Mouse (Mus musculus) bone marrow macrophage, adult 2 months (primary cell): Measurements from ENCODE around the gene Zbtb8os.

ENCODE experiments used
- CTCF ChIP-seq: IDR thresholded peaks from 2 replicates; pipeline ENCODE4 v1.5.1; 2012; ENCODE audit warnings: low read depth, mild to moderate bottlenecking, low read length, moderate library complexity
- POLR2A ChIP-seq: IDR thresholded peaks from 2 replicates; pipeline ENCODE4 v1.6.1; 2012; ENCODE audit warnings: mild to moderate bottlenecking, low read depth, low read length, borderline replicate concordance

GRCm38 (mm10) chr4:129346481-129347154, 11.1 kb downstream of the Zbtb8os start:
- TF ChIP-seq CTCF (no peak), POLR2A (no peak)
